Mouse (Mus musculus) neural tube, embryonic 11.5 days (tissue): ENCODE results near the gene Arih2. TPM values are rescaled to one million over a fixed set of nuclear protein-coding genes. Genes with fewer than 3 reads are reported as not detected.

ENCODE experiments used
- ATAC-seq: fragments of 200-750 bp; cut with Nextera tagmentation; 2 replicates; pipeline ENCODE4 v1.8.0; 2017; ENCODE audit warnings: moderate number of reproducible peaks, mild to moderate bottlenecking, moderate TSS enrichment, moderate library complexity; ENCODE audit not compliant: insufficient read depth, low FRiP score, low TSS enrichment
- DNase-seq: peaks from one replicate; pipeline ENCODE4 v3.0.0-alpha.2; 2015; ENCODE audit warnings: low spot score
- H3K27ac ChIP-seq: fragments of 300-500 bp; sonication (generic); 2 replicates; pipeline ENCODE4 v1.5.1; 2014; ENCODE audit warnings: low read depth, mild to moderate bottlenecking, low read length
- H3K27me3 ChIP-seq: fragments of 300-500 bp; sonication (generic); 2 replicates; pipeline ENCODE4 v1.6.1; 2014; ENCODE audit warnings: mild to moderate bottlenecking, low read length, mixed read lengths; ENCODE audit not compliant: control insufficient read depth, insufficient read depth
- H3K36me3 ChIP-seq: fragments of 300-500 bp; sonication (generic); 2 replicates; pipeline ENCODE4 v1.6.1; 2014; ENCODE audit warnings: mild to moderate bottlenecking, low read length, moderate library complexity, mixed read lengths; ENCODE audit not compliant: control insufficient read depth, insufficient read depth
- H3K4me1 ChIP-seq: fragments of 300-500 bp; sonication (generic); 2 replicates; pipeline ENCODE4 v1.6.1; 2014; ENCODE audit warnings: low read length, mixed read lengths; ENCODE audit not compliant: control insufficient read depth, insufficient read depth
- H3K4me2 ChIP-seq: fragments of 300-500 bp; sonication (generic); 2 replicates; pipeline ENCODE4 v1.6.1; 2014; ENCODE audit warnings: low read depth, mild to moderate bottlenecking, moderate library complexity
- H3K4me3 ChIP-seq: fragments of 300-500 bp; sonication (generic); 2 replicates; pipeline ENCODE4 v1.5.1; 2014; ENCODE audit warnings: low read depth, low read length
- H3K9ac ChIP-seq: fragments of 300-500 bp; sonication (generic); 2 replicates; pipeline ENCODE4 v1.6.1; 2014; ENCODE audit warnings: mild to moderate bottlenecking, low read length
- H3K9me3 ChIP-seq: fragments of 300-500 bp; sonication (generic); 2 replicates; pipeline ENCODE4 v1.6.1; 2016; ENCODE audit warnings: low read length; ENCODE audit not compliant: control insufficient read depth
- WGBS: fragments of 180-500 bp; shearing (Covaris S2); extraction: QIAGEN DNeasy Blood & Tissue Kit; methylation state at CpG from one replicate; pipeline ENCODE4 v1.1.7; 2014; 5-methylcytosine and 5-hydroxymethylcytosine counted together
- microRNA counts: library from miRNA; unstranded; fragments of <30 nt; microRNA quantifications from one replicate; lab custom pipeline; 2015
- microRNA-seq: library from miRNA; unstranded; fragments of <30 nt; microRNA quantifications from one replicate; pipeline ENCODE4, GENCODE M21; 2016
- polyA plus RNA-seq: library from polyadenylated mRNA; unstranded; fragments of >200 nt; fragmentation: Nextera tagmentation; extraction: Ambion mirVana; gene quantifications from 2 replicates; pipeline ENCODE4 v1.2.1, GENCODE M21; 2014

Gene Arih2
- polyA plus RNA-seq, 1 experiment from 2014 or later: 54.8 TPM

- no peak overlapping the region for H3K9ac ChIP-seq
- no peaks in the 10 kb centered on the region for H3K9me3 ChIP-seq
- peaks cover 16% of the 10 kb centered on the region for H3K4me1 ChIP-seq
- no peak overlapping the region for H3K4me3 ChIP-seq
- peaks cover 7% of the 10 kb centered on the region for H3K36me3 ChIP-seq
- H3K4me2 ChIP-seq: no peak overlapping the region
- WGBS: 88% methylated on average over 7 of the region's 7 CpGs
- no peak for ATAC-seq
- no peak overlapping the region for H3K27ac ChIP-seq
- DNase-seq: no peak
- no peaks in the 10 kb centered on the region for H3K27me3 ChIP-seq
Observed at GRCm38 (mm10) chr9:108564131-108564530, 85.1 kb downstream of the Arih2 start.

DNA sequence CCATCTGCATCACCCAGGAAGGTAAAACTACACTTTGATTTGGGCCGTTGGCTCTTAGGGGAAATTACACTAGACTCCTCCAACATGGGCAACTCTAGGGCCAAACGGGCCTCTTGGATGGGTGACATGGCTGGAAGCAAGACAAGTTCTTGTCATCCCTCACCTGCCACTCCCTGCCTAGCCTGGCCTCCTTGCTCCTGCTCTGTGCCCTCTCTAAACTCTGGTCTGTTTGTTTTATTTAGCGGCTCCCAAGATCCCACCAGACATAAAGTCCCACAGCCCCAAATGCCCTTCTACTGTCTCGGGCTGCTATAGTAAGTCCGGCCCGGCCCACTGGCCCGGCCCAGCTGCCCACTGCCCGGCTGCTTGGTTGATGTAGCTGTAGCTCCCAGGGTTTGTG lies 85.5 kb downstream of the Arih2 start:
- 91% methylated on average over 8 of the region's 8 CpGs for WGBS
- Histone ChIP-seq H3K27ac (no peak overlapping the region), H3K27me3 (no peaks in the 10 kb centered on the region), H3K9ac (no peak overlapping the region), H3K4me2 (no peak overlapping the region), H3K36me3 (peaks cover 10% of the 10 kb centered on the region), H3K9me3 (no peaks in the 10 kb centered on the region), H3K4me1 (peaks cover 15% of the 10 kb centered on the region), H3K4me3 (no peak overlapping the region)
- ATAC-seq (no peak), DNase-seq (no peak)

GRCm38 (mm10) chr9:108560227-108560841 lies 88.9 kb downstream of the Arih2 start, which contains the start of gene Impdh2:
Impdh2 (plus strand) TSS chr9:108560286.
- H3K27me3 ChIP-seq: no peaks in the 10 kb centered on the region
- peak; percentile 97 for DNase-seq
- peak within 1 kb of the TSS; percentile 51 for H3K4me3 ChIP-seq
- H3K4me2 ChIP-seq: peak within 1 kb of the TSS; percentile 81
- H3K9ac ChIP-seq: peak within 1 kb of the TSS; percentile 69
- peak within 1 kb of the TSS; percentile 21; the same call in 1 of the 2 replicates for H3K27ac ChIP-seq
- peak; percentile 98 for ATAC-seq
- peaks cover 4% of the 10 kb centered on the region for H3K4me1 ChIP-seq
- H3K9me3 ChIP-seq: no peaks in the 10 kb centered on the region
- under 1% methylated on average over 47 of the region's 53 CpGs for WGBS
- peaks cover 26% of the 10 kb centered on the region for H3K36me3 ChIP-seq

GRCm38 (mm10) chr9:108559169-108559568 lies 90.0 kb downstream of the Arih2 start:
- Histone ChIP-seq H3K36me3 (peaks cover 24% of the 10 kb centered on the region), H3K9me3 (no peaks in the 10 kb centered on the region), H3K27me3 (no peaks in the 10 kb centered on the region), H3K4me3 (no peak overlapping the region), H3K4me1 (peaks cover 4% of the 10 kb centered on the region), H3K4me2 (no peak overlapping the region), H3K9ac (no peak overlapping the region), H3K27ac (no peak overlapping the region)
- ATAC-seq (no peak), DNase-seq (no peak)
- WGBS: 90% methylated on average over 4 of the region's 4 CpGs

MicroRNA genes within 50 kb of the gene (microRNA counts, 519-probe panel; counts per million panel counts)
- microRNA mmu-miR-191 (lab: Ali Mortazavi, UCI) (4,257 counts per million, percentile 78 among the panel's probes with 10 or more counts), microRNA mmu-miR-425 (lab: Ali Mortazavi, UCI) (2,973 counts per million, percentile 64 among the panel's probes with 10 or more counts)

Small RNA genes within 50 kb of the gene (microRNA-seq; reads per million reads assigned to microRNA genes)
- gene Gm24083 (not detected), gene Gm26298 (not detected), gene Mir191 (not detected), gene Mir425 (1,413 reads per million, percentile 81 among the genes with 10 or more reads in this experiment)

Other genes starting within 250 kb of the Arih2 start
- gene Ccdc36, start 220.9 kb downstream of the Arih2 start, polyA plus RNA-seq: 0.62 and 0.77 TPM in 2 replicates
- gene BC048562, start 212.9 kb downstream of the Arih2 start, polyA plus RNA-seq: not detected in 2 replicates
- gene Ccdc71, start 188.9 kb downstream of the Arih2 start, polyA plus RNA-seq: 50.2 and 58.2 TPM in 2 replicates
- 25.4 and 28.9 TPM in 2 replicates for gene Klhdc8b, start 187.8 kb downstream of the Arih2 start, polyA plus RNA-seq
- gene Lamb2, start 169.7 kb downstream of the Arih2 start, polyA plus RNA-seq: 17.2 and 18.1 TPM in 2 replicates
- 73.8 and 79.9 TPM in 2 replicates for gene Usp19, start 158.8 kb downstream of the Arih2 start, polyA plus RNA-seq
- 120 and 129 TPM in 2 replicates for gene Qars, start 141.7 kb downstream of the Arih2 start, polyA plus RNA-seq
- 164 and 169 TPM in 2 replicates for gene Qrich1, start 132.6 kb downstream of the Arih2 start, polyA plus RNA-seq
- gene Impdh2, start 89.1 kb downstream of the Arih2 start, polyA plus RNA-seq: 179 and 189 TPM in 2 replicates
- 52.1 and 58.2 TPM in 2 replicates for gene Ndufaf3, start 82.0 kb downstream of the Arih2 start, polyA plus RNA-seq
- gene Dalrd3, start 79.5 kb downstream of the Arih2 start, polyA plus RNA-seq: 173 and 190 TPM in 2 replicates
- 166 and 179 TPM in 2 replicates for gene Wdr6, start 70.6 kb downstream of the Arih2 start, polyA plus RNA-seq
- gene P4htm, start 51.7 kb downstream of the Arih2 start, polyA plus RNA-seq: 10.5 and 11.7 TPM in 2 replicates
- 31.0 and 32.8 TPM in 2 replicates for gene Slc25a20, start 12.7 kb upstream of the Arih2 start, polyA plus RNA-seq
- 64.6 and 69.0 TPM in 2 replicates for gene Prkar2a, start 39.9 kb upstream of the Arih2 start, polyA plus RNA-seq
- gene Ip6k2, start 134.4 kb upstream of the Arih2 start, polyA plus RNA-seq: 121 and 129 TPM in 2 replicates
- 14.5 and 15.5 TPM in 2 replicates for gene Nckipsd, start 159.0 kb upstream of the Arih2 start, polyA plus RNA-seq
- gene Celsr3, start 176.9 kb upstream of the Arih2 start, polyA plus RNA-seq: 6.7 and 8.9 TPM in 2 replicates
- gene Slc26a6, start 203.9 kb upstream of the Arih2 start, polyA plus RNA-seq: 8.8 and 13.2 TPM in 2 replicates